Mouse (Mus musculus) hindbrain, postnatal 0 days (tissue): ENCODE results near the gene Npdc1. TPM values are rescaled to one million over a fixed set of nuclear protein-coding genes. Genes with fewer than 3 reads are reported as not detected.

Experiments used
- ATAC-seq: fragments of 200-750 bp; cut with Nextera tagmentation; 2 replicates; pipeline ENCODE4 v1.8.0; 2017; ENCODE audit warnings: mild to moderate bottlenecking, moderate TSS enrichment, moderate library complexity
- DNase-seq: peaks from one replicate; pipeline ENCODE4 v3.0.0-alpha.2; 2015; ENCODE audit warnings: low spot score
- H3K27ac ChIP-seq: fragments of 300-500 bp; sonication (generic); 2 replicates; pipeline ENCODE4 v1.5.1; 2014; ENCODE audit warnings: mild to moderate bottlenecking
- H3K27me3 ChIP-seq: fragments of 300-500 bp; sonication (generic); 2 replicates; pipeline ENCODE4 v1.6.1; 2014; ENCODE audit warnings: low read length, mixed read lengths; ENCODE audit not compliant: insufficient read depth
- H3K36me3 ChIP-seq: fragments of 300-500 bp; sonication (generic); 2 replicates; pipeline ENCODE4 v1.6.1; 2014; ENCODE audit warnings: low read length, mixed read lengths; ENCODE audit not compliant: insufficient read depth
- H3K4me1 ChIP-seq: fragments of 300-500 bp; sonication (generic); 2 replicates; pipeline ENCODE4 v1.6.1; 2014; ENCODE audit warnings: antibody characterized with exemption, low read length, mixed read lengths; ENCODE audit not compliant: insufficient read depth
- H3K4me2 ChIP-seq: fragments of 300-500 bp; sonication (generic); 2 replicates; pipeline ENCODE4 v1.6.1; 2014; ENCODE audit warnings: low read depth, mild to moderate bottlenecking, low read length, moderate library complexity, mixed read lengths
- H3K4me3 ChIP-seq: fragments of 300-500 bp; sonication (generic); 2 replicates; pipeline ENCODE4 v1.5.1; 2014; ENCODE audit warnings: low read length
- H3K9ac ChIP-seq: fragments of 300-500 bp; sonication (generic); replicated peaks from 2 replicates; pipeline ENCODE4 v1.6.1; 2014; ENCODE audit warnings: mild to moderate bottlenecking, low read length, moderate library complexity, mixed read lengths
- H3K9me3 ChIP-seq: fragments of 300-500 bp; sonication (generic); 2 replicates; pipeline ENCODE4 v1.6.1; 2016; ENCODE audit warnings: low read length, mixed read lengths
- CTCF ChIP-seq: IDR thresholded peaks from 2 replicates; pipeline ENCODE4 v1.5.1; 2016; ENCODE audit warnings: antibody characterized with exemption, control low read depth, low read depth
- WGBS: fragments of 180-500 bp; shearing (Covaris S2); extraction: QIAGEN DNeasy Blood & Tissue Kit; methylation state at CpG from one replicate; pipeline ENCODE4 v1.1.7; 2014; 5-methylcytosine and 5-hydroxymethylcytosine counted together
- polyA plus RNA-seq: library from polyadenylated mRNA; unstranded; fragments of >200 nt; fragmentation: Nextera tagmentation; extraction: Ambion mirVana; gene quantifications from 2 replicates; pipeline ENCODE4 v1.2.1, GENCODE M21; 2015
- total RNA-seq: library from RNA; depleted of rRNA; stranded (reverse); fragments of >200 nt; gene quantifications from 2 replicates; pipeline ENCODE4 v1.2.3, GENCODE M21; 2014

The Npdc1 gene
- total and polyA plus RNA-seq, 2 experiments from 2014 or later: 289 to 422 TPM

- ATAC-seq (no peak), DNase-seq (no peak)
- peaks cover 18% of the 10 kb centered on the region for H3K4me1 ChIP-seq
- no peaks in the 10 kb centered on the region for H3K36me3 ChIP-seq
- TF ChIP-seq CTCF: no peak
- H3K27me3 ChIP-seq: no peaks in the 10 kb centered on the region
- no peaks in the 10 kb centered on the region for H3K9me3 ChIP-seq
- H3K4me3 ChIP-seq: no peak overlapping the region
- H3K4me2 ChIP-seq: no peak overlapping the region
- H3K27ac ChIP-seq: no peak overlapping the region
- WGBS: 77% methylated on average over 4 of the region's 4 CpGs
- no peak overlapping the region for H3K9ac ChIP-seq
Measured at GRCm38 (mm10) chr2:25359848-25360247, 39.3 kb upstream of the Npdc1 start.

GRCm38 (mm10) chr2:25363478-25364178, 35.5 kb upstream of the Npdc1 start:
- Histone ChIP-seq H3K36me3 (no peaks in the 10 kb centered on the region), H3K9me3 (no peaks in the 10 kb centered on the region), H3K27ac (no peak overlapping the region), H3K27me3 (no peaks in the 10 kb centered on the region), H3K9ac (no peak overlapping the region), H3K4me1 (no peaks in the 10 kb centered on the region), H3K4me2 (no peak overlapping the region), H3K4me3 (no peak overlapping the region)
- DNase-seq (no peak), ATAC-seq (no peak)
- no peak for TF ChIP-seq CTCF
- 66% methylated on average over 13 of the region's 13 CpGs for WGBS

- ATAC-seq (no peak), DNase-seq (no peak)
- Histone ChIP-seq H3K27ac (no peak overlapping the region), H3K9ac (no peak overlapping the region), H3K4me1 (no peaks in the 10 kb centered on the region), H3K4me3 (no peak overlapping the region), H3K27me3 (no peaks in the 10 kb centered on the region), H3K4me2 (peak overlapping the region; percentile 97), H3K36me3 (no peaks in the 10 kb centered on the region), H3K9me3 (no peaks in the 10 kb centered on the region)
- no peak for TF ChIP-seq CTCF
- WGBS: 88% methylated on average over 4 of the region's 4 CpGs
Measured at GRCm38 (mm10) chr2:25364313-25364712, 34.8 kb upstream of the Npdc1 start.

- Histone ChIP-seq H3K4me3 (peak overlapping the region; percentile 65), H3K27me3 (no peaks in the 10 kb centered on the region), H3K4me1 (no peaks in the 10 kb centered on the region), H3K36me3 (no peaks in the 10 kb centered on the region), H3K4me2 (peak overlapping the region; percentile 97), H3K27ac (no peak overlapping the region), H3K9ac (peak overlapping the region; percentile 57), H3K9me3 (no peaks in the 10 kb centered on the region)
- DNase-seq (no peak), ATAC-seq (peak; percentile 16)
- TF ChIP-seq CTCF: no peak
- 41% methylated on average over 9 of the region's 9 CpGs for WGBS
Measured at GRCm38 (mm10) chr2:25364761-25365090, 34.4 kb upstream of the Npdc1 start.

GRCm38 (mm10) chr2:25365091-25365761, 33.9 kb upstream of the Npdc1 start, which contains the start of gene Uap1l1:
Gene Uap1l1 (minus strand): TSS chr2:25365682.
- Histone ChIP-seq H3K27me3 (no peaks in the 10 kb centered on the region), H3K9me3 (no peaks in the 10 kb centered on the region), H3K36me3 (no peaks in the 10 kb centered on the region), H3K4me2 (peak within 1 kb of the TSS; percentile 97), H3K4me3 (peak within 1 kb of the TSS; percentile 65), H3K4me1 (no peaks in the 10 kb centered on the region), H3K27ac (no peak within 1 kb of the TSS), H3K9ac (peak within 1 kb of the TSS; percentile 57)
- DNase-seq (peak; percentile 71), ATAC-seq (peak; percentile 78)
- TF ChIP-seq CTCF: no peak
- WGBS: under 1% methylated on average over 53 of the region's 54 CpGs

- H3K27me3 ChIP-seq: no peaks in the 10 kb centered on the region
- no peaks in the 10 kb centered on the region for H3K36me3 ChIP-seq
- no peak for DNase-seq
- no peak overlapping the region for H3K9ac ChIP-seq
- no peak overlapping the region for H3K4me3 ChIP-seq
- peaks cover 3% of the 10 kb centered on the region; the same call in 1 of the 2 replicates for H3K4me1 ChIP-seq
- 92% methylated on average over 3 of the region's 3 CpGs for WGBS
- no peak overlapping the region for H3K4me2 ChIP-seq
- no peaks in the 10 kb centered on the region for H3K9me3 ChIP-seq
- no peak for ATAC-seq
- no peak for TF ChIP-seq CTCF
- H3K27ac ChIP-seq: no peak overlapping the region
Measured at GRCm38 (mm10) chr2:25369996-25370395, 29.2 kb upstream of the Npdc1 start.
